Mouse (Mus musculus) liver, embryonic 14.5 days (tissue): Measurements from ENCODE around the gene Tgfbr3. TPM values are rescaled to one million over a fixed set of nuclear protein-coding genes. Genes with fewer than 3 reads are reported as not detected.
A peak's percentile ranks its signal among the peaks of the same experiment; 100 is the strongest.

ENCODE experiments used
- ATAC-seq: fragments of 200-750 bp; cut with Nextera tagmentation; 2 replicates; pipeline ENCODE4 v1.8.0; 2017; ENCODE audit warnings: moderate number of reproducible peaks, mild to moderate bottlenecking, moderate library complexity; ENCODE audit not compliant: insufficient read depth
- DNase-seq, 3 experiments: peaks; one replicate each; pipeline ENCODE4 v3.0.0-alpha.2; 2012 to 2013; ENCODE audit warnings: low read depth in 3 of 3, low spot score in 3 of 3
- H3K27ac ChIP-seq: fragments of 300-500 bp; sonication (generic); 2 replicates; pipeline ENCODE4 v1.5.1; 2014; ENCODE audit warnings: moderate library complexity, mild to moderate bottlenecking, control low read depth, inconsistent platforms
- H3K27me3 ChIP-seq: fragments of 300-500 bp; sonication (generic); 2 replicates; pipeline ENCODE4 v1.6.1; 2014; ENCODE audit warnings: mild to moderate bottlenecking, low read length, moderate library complexity; ENCODE audit not compliant: control insufficient read depth, insufficient read depth
- H3K36me3 ChIP-seq: fragments of 300-500 bp; sonication (generic); replicated peaks from 2 replicates; pipeline ENCODE4 v1.6.1; 2014; ENCODE audit warnings: low read depth; ENCODE audit not compliant: control insufficient read depth, insufficient read depth
- H3K4me1 ChIP-seq, 2 experiments: fragments of 200-500 bp in 1 of 2; fragments of 300-500 bp in 1 of 2; sonication (generic) in 1 of 2; replicated peaks; 2 replicates each; pipeline ENCODE4 v1.6.1; 2012 to 2014; ENCODE audit warnings: antibody characterized with exemption in 1 of 2, inconsistent platforms in 1 of 2, low read length in 1 of 2; ENCODE audit not compliant: control insufficient read depth in 2 of 2, insufficient read depth in 2 of 2
- H3K4me2 ChIP-seq: fragments of 300-500 bp; sonication (generic); 2 replicates; pipeline ENCODE4 v1.6.1; 2014; ENCODE audit warnings: low read depth, mild to moderate bottlenecking, control low read depth, moderate library complexity
- H3K4me3 ChIP-seq, 2 experiments: fragments of 200-500 bp in 1 of 2; fragments of 300-500 bp in 1 of 2; sonication (generic) in 1 of 2; 2 replicates each; pipeline ENCODE4 v1.5.1; 2012 to 2014; ENCODE audit warnings: low read depth in 2 of 2, low read length in 2 of 2, mild to moderate bottlenecking in 2 of 2, control low read depth in 1 of 2, inconsistent platforms in 1 of 2, moderate library complexity in 1 of 2; ENCODE audit not compliant: insufficient read depth in 1 of 2
- H3K9ac ChIP-seq: fragments of 300-500 bp; sonication (generic); replicated peaks from 2 replicates; pipeline ENCODE4 v1.6.1; 2014; ENCODE audit warnings: mild to moderate bottlenecking, control low read depth, moderate library complexity
- H3K9me3 ChIP-seq: fragments of 300-500 bp; sonication (generic); 2 replicates; pipeline ENCODE4 v1.6.1; 2016; ENCODE audit warnings: low read length, mixed read lengths; ENCODE audit not compliant: control insufficient read depth
- CTCF ChIP-seq: IDR thresholded peaks from 2 replicates; pipeline ENCODE4 v1.5.1; 2016; ENCODE audit warnings: antibody characterized with exemption, low read depth, control low read depth
- EP300 ChIP-seq: IDR thresholded peaks from 2 replicates; pipeline ENCODE4 v1.6.1; 2016; ENCODE audit warnings: antibody characterized with exemption, low read depth
- WGBS: fragments of 180-500 bp; shearing (Covaris S2); extraction: QIAGEN DNeasy Blood & Tissue Kit; methylation state at CpG from one replicate; pipeline ENCODE4 v1.1.7; 2014; ENCODE audit not compliant: insufficient replicate concordance; 5-methylcytosine and 5-hydroxymethylcytosine counted together
- polyA plus RNA-seq, 2 experiments: library from polyadenylated mRNA; depleted of rRNA in 1 of 2; stranded (reverse) in 1 of 2; unstranded in 1 of 2; fragments of >200 nt; fragmentation: Nextera tagmentation in 1 of 2; extraction: Ambion mirVana in 1 of 2; gene quantifications; 2 replicates each; pipeline versions ENCODE4 v1.2.1 to v1.2.3; 2012 to 2014

Tgfbr3 gene
- polyA plus RNA-seq, 2 experiments = 4.3 to 7.5 TPM

DNA sequence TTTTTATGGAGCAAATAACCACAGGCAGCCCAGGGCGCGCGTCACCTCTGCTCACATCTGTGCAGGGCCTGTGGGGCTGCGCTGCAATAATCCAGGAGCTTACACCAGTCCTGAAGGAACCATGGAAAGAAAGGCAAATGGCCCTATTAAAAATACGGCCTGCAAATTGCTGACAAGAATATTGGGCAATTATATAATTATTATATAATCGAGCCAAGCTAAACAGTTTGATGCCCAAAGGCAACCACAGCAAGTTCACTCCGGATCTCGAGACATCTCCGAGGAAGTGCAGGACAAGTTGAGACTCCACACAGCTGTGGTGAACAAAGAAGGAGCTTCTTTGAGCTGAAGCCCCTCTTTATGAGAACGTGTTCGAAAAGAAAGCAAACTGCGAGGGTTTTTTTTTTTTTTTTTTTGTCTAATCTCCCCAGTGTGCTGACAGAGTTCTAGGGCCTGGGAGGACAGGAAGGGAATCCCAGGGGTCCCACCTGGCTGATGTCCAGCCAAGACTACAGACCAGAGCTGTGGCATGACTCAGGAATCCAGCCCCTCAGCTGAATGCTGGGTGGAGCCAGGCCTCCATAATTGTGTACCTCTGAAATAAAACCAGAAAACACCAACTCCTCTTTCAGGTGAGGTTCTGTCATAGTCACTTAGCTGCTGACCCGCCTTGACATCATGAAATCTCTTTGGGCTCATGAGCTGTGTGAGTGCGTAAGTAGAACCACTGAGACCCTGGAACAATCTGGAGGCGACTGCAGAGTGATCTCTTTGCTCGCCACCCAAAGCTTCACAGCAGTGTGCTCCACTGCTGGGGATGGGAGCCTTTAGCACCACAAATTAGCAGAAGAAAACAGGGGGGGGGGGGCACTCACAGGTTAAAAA, 21.1 kb downstream of the Tgfbr3 start:
- Histone ChIP-seq H3K27ac (no peak overlapping the region), H3K9me3 (no peaks in the 10 kb centered on the region), H3K4me2 (no peak overlapping the region), H3K27me3 (no peaks in the 10 kb centered on the region), H3K9ac (no peak overlapping the region), H3K4me1 (peaks cover 8 to 39% of the 10 kb centered on the region in 2 experiments; a peak in 3 of 4 replicates), H3K36me3 (no peaks in the 10 kb centered on the region), H3K4me3 (no peak overlapping the region)
- WGBS = 70% methylated on average over 16 of the region's 16 CpGs
- DNase-seq (no peak), ATAC-seq (no peak)
- TF ChIP-seq EP300 (no peak), CTCF (no peak)

DNA sequence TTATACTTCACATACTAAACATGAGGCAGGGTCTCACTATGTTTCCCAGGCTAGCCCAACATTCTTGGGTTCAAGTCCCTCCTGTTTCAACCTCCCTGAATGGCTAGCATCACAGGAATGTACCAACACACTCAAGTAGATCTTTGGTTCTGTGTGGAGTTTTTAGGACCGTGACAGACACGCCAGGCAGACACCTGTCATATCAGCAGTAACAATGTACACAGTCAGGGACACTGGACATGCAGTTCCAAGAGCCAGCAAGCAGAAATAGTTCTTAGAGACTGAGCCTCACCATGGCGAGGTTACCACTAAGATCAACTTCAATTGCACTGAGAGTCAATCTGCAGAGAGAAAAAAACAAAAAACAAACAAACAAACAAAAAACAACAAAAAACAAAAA, 22.9 kb downstream of the Tgfbr3 start:
- 51% methylated on average over 3 of the region's 3 CpGs for WGBS
- Histone ChIP-seq H3K27me3 (no peaks in the 10 kb centered on the region), H3K9me3 (no peaks in the 10 kb centered on the region), H3K4me3 (no peak overlapping the region), H3K27ac (no peak overlapping the region), H3K4me1 (peaks cover 3 to 22% of the 10 kb centered on the region in 2 experiments; a peak in 3 of 4 replicates), H3K36me3 (no peaks in the 10 kb centered on the region), H3K9ac (no peak overlapping the region), H3K4me2 (no peak overlapping the region)
- ATAC-seq (no peak), DNase-seq (no peak)
- TF ChIP-seq CTCF (no peak), EP300 (no peak)

- H3K4me2 ChIP-seq = peak overlapping the region; percentile 18; the same call in 1 of the 2 replicates
- no peak overlapping the region for H3K9ac ChIP-seq
These were observed 24.7 kb downstream of the Tgfbr3 start for GRCm38 (mm10) chr5:107264426-107265360.

GRCm38 (mm10) chr5:107263836-107264235, 25.6 kb downstream of the Tgfbr3 start:
- WGBS = 64% methylated on average over 3 of the region's 3 CpGs
- no peak overlapping the region for H3K9ac ChIP-seq
- no peak overlapping the region for H3K27ac ChIP-seq
- no peak overlapping the region for H3K4me3 ChIP-seq
- TF ChIP-seq EP300 = no peak
- TF ChIP-seq CTCF = no peak
- peaks cover 10 to 20% of the 10 kb centered on the region in 2 experiments for H3K4me1 ChIP-seq
- no peaks in the 10 kb centered on the region for H3K27me3 ChIP-seq
- DNase-seq (no peak), ATAC-seq (no peak)
- H3K9me3 ChIP-seq = no peaks in the 10 kb centered on the region
- no peaks in the 10 kb centered on the region for H3K36me3 ChIP-seq
- H3K4me2 ChIP-seq = no peak overlapping the region

More at GRCm38 (mm10) chr5:107264426-107265360, 24.7 kb downstream of the Tgfbr3 start:
- ATAC-seq = no peak
- TF ChIP-seq EP300 (no peak), CTCF (no peak)
- H3K36me3 ChIP-seq = no peaks in the 10 kb centered on the region
- 50% methylated on average over 16 of the region's 16 CpGs for WGBS
- no peak overlapping the region for H3K27ac ChIP-seq
- H3K4me1 ChIP-seq = peaks cover 4 to 15% of the 10 kb centered on the region in 2 experiments
- DNase-seq = no peak
- no peak overlapping the region for H3K4me3 ChIP-seq
- H3K27me3 ChIP-seq = no peaks in the 10 kb centered on the region
- no peaks in the 10 kb centered on the region for H3K9me3 ChIP-seq
